Mouse (Mus musculus) limb, embryonic 14.5 days (tissue): ENCODE results near the gene Ubl3. TPM values are rescaled to one million over a fixed set of nuclear protein-coding genes. Genes with fewer than 3 reads are reported as not detected.
A peak's percentile ranks its signal among the peaks of the same experiment; 100 is the strongest.

Experiments
- ATAC-seq: fragments of 200-750 bp; cut with Nextera tagmentation; 2 replicates; pipeline ENCODE4 v1.8.0; 2017; ENCODE audit warnings: low read depth, moderate number of reproducible peaks, moderate TSS enrichment; ENCODE audit not compliant: low FRiP score
- DNase-seq: peaks from one replicate; pipeline ENCODE4 v3.0.0-alpha.2; 2015; ENCODE audit warnings: low spot score
- H3K27ac ChIP-seq: fragments of 300-500 bp; sonication (generic); replicated peaks from 2 replicates; pipeline ENCODE4 v1.5.1; 2014; ENCODE audit warnings: low read depth, mild to moderate bottlenecking, low read length, moderate library complexity, mixed read lengths
- H3K27me3 ChIP-seq: fragments of 300-500 bp; sonication (generic); 2 replicates; pipeline ENCODE4 v1.6.1; 2014; ENCODE audit warnings: low read length, mixed read lengths; ENCODE audit not compliant: control insufficient read depth, insufficient read depth
- H3K36me3 ChIP-seq: fragments of 300-500 bp; sonication (generic); 2 replicates; pipeline ENCODE4 v1.6.1; 2014; ENCODE audit warnings: mild to moderate bottlenecking, low read length, moderate library complexity, mixed read lengths; ENCODE audit not compliant: control insufficient read depth, insufficient read depth
- H3K4me1 ChIP-seq: fragments of 300-500 bp; sonication (generic); 2 replicates; pipeline ENCODE4 v1.6.1; 2014; ENCODE audit warnings: antibody characterized with exemption, low read length, mixed read lengths; ENCODE audit not compliant: control insufficient read depth, insufficient read depth
- H3K4me2 ChIP-seq: fragments of 300-500 bp; sonication (generic); replicated peaks from 2 replicates; pipeline ENCODE4 v1.6.1; 2014; ENCODE audit warnings: low read depth, mild to moderate bottlenecking, low read length, moderate library complexity; ENCODE audit not compliant: severe bottlenecking
- H3K4me3 ChIP-seq: fragments of 300-500 bp; sonication (generic); replicated peaks from 2 replicates; pipeline ENCODE4 v1.5.1; 2014; ENCODE audit warnings: low read length
- H3K9ac ChIP-seq: fragments of 300-500 bp; sonication (generic); 2 replicates; pipeline ENCODE4 v1.6.1; 2014; ENCODE audit warnings: mild to moderate bottlenecking, low read depth, low read length, moderate library complexity; ENCODE audit not compliant: severe bottlenecking
- H3K9me3 ChIP-seq: fragments of 300-500 bp; sonication (generic); 2 replicates; pipeline ENCODE4 v1.6.1; 2016; ENCODE audit warnings: low read length; ENCODE audit not compliant: control insufficient read depth
- POLR2A ChIP-seq: fragments of 200-500 bp; IDR thresholded peaks from 2 replicates; pipeline ENCODE4 v1.8.0; 2012; ENCODE audit warnings: inconsistent platforms, mild to moderate bottlenecking, moderate library complexity, borderline replicate concordance; ENCODE audit not compliant: insufficient read depth, insufficient read length; ENCODE audit errors: extremely low read depth
- WGBS: fragments of 180-500 bp; shearing (Covaris S2); extraction: QIAGEN DNeasy Blood & Tissue Kit; methylation state at CpG from one replicate; pipeline ENCODE4 v1.1.7; 2014; 5-methylcytosine and 5-hydroxymethylcytosine counted together
- polyA plus RNA-seq, 2 experiments: library from polyadenylated mRNA; depleted of rRNA in 1 of 2; stranded (reverse) in 1 of 2; unstranded in 1 of 2; fragments of >200 nt; fragmentation: Nextera tagmentation in 1 of 2; extraction: Ambion mirVana in 1 of 2; gene quantifications; 2 replicates each; pipeline versions ENCODE4 v1.2.1 to v1.2.3; 2012 to 2014

Gene Ubl3
- polyA plus RNA-seq, 2 experiments = 30.3 to 73.6 TPM

DNA sequence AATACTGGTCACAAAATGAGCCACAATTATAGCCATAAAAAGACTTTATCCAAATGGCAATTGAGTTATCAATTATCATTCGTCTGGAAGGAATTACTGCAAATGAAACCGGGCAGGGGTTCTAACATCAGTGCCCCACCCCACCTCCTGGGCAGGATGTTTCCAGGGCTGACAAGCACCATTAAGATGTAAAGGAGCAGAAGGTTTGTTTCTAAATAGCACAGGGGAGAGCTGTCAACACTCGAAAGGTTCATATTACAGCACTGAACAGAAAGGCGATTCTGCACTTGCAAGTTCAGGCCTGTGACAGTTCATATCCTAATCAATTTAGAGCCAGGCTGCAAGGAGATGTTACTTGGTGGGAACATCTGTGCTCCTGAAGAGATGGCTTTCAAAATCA lies 3.3 kb downstream of the Ubl3 start:
- H3K9ac ChIP-seq = no peak overlapping the region
- no peak overlapping the region for H3K4me3 ChIP-seq
- H3K36me3 ChIP-seq = no peaks in the 10 kb centered on the region
- DNase-seq = no peak
- H3K27me3 ChIP-seq = no peaks in the 10 kb centered on the region
- 16% methylated on average over 4 of the region's 4 CpGs for WGBS
- 0 out of 2 replicates have a peak overlapping the region, but pooled peaks have one; percentile 3 for H3K4me2 ChIP-seq
- H3K4me1 ChIP-seq = peaks cover 29% of the 10 kb centered on the region
- no peaks in the 10 kb centered on the region for H3K9me3 ChIP-seq
- H3K27ac ChIP-seq = no peak overlapping the region
- ATAC-seq = no peak
- TF ChIP-seq POLR2A = no peak

DNA sequence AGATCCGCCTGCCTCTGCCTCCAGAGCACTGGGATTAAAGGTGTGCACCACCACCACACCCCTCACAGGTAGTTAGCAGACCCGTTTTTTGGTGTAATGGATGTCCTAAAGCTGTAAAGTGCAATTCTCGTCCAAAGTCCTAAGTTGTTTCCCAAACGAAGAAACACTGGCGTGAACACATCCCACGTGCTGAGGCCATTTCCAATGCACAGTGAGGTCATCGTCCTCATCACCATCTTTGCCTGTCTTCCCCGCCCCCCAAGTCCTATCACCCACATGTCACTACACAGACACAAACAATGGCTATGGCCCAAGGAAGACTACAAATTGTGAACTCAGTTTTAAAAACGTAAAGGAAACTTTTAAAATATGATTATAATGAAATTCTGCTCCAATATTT lies 4.0 kb downstream of the Ubl3 start:
- Histone ChIP-seq H3K27me3 (no peaks in the 10 kb centered on the region), H3K9me3 (no peaks in the 10 kb centered on the region), H3K4me3 (no peak overlapping the region), H3K9ac (no peak overlapping the region), H3K4me2 (no peak overlapping the region), H3K27ac (no peak overlapping the region), H3K36me3 (no peaks in the 10 kb centered on the region), H3K4me1 (peaks cover 29% of the 10 kb centered on the region)
- TF ChIP-seq POLR2A = no peak
- ATAC-seq (no peak), DNase-seq (no peak)
- 71% methylated on average over 9 of the region's 9 CpGs for WGBS

GRCm38 (mm10) chr5:148547870-148548456 lies 4.6 kb downstream of the Ubl3 start:
- Histone ChIP-seq H3K27me3 (no peaks in the 10 kb centered on the region), H3K9ac (no peak overlapping the region), H3K9me3 (no peaks in the 10 kb centered on the region), H3K36me3 (no peaks in the 10 kb centered on the region), H3K4me1 (peaks cover 29% of the 10 kb centered on the region), H3K4me2 (no peak overlapping the region), H3K4me3 (no peak overlapping the region), H3K27ac (no peak overlapping the region)
- 37% methylated on average over 10 of the region's 10 CpGs for WGBS
- no peak for TF ChIP-seq POLR2A
- peak; percentile 65 for DNase-seq
- ATAC-seq = no peak

DNA sequence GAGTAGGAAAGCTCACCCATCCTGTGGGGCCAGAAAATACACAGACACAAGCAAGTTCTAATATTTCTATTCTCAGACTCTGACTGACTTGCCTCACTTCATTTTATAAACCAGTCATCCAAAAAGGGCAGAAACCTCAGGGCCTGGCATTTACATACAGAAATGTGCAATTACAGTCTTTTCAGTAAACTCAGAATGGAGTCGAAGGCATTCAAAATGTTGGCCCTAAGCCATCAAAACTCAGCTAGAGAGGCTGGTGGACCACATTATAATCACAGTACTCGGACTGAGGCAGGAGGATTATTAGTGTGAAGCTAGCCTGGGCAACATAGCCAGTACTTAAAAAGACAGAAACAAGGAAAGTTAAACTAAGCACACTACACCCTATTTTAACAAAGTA lies 5.6 kb downstream of the Ubl3 start:
- Histone ChIP-seq H3K36me3 (no peaks in the 10 kb centered on the region), H3K9me3 (no peaks in the 10 kb centered on the region), H3K4me1 (peaks cover 29% of the 10 kb centered on the region), H3K4me3 (no peak overlapping the region), H3K4me2 (no peak overlapping the region), H3K27ac (no peak overlapping the region), H3K9ac (no peak overlapping the region), H3K27me3 (no peaks in the 10 kb centered on the region)
- 31% methylated on average over 2 of the region's 2 CpGs for WGBS
- ATAC-seq (no peak), DNase-seq (no peak)
- TF ChIP-seq POLR2A = no peak

DNA sequence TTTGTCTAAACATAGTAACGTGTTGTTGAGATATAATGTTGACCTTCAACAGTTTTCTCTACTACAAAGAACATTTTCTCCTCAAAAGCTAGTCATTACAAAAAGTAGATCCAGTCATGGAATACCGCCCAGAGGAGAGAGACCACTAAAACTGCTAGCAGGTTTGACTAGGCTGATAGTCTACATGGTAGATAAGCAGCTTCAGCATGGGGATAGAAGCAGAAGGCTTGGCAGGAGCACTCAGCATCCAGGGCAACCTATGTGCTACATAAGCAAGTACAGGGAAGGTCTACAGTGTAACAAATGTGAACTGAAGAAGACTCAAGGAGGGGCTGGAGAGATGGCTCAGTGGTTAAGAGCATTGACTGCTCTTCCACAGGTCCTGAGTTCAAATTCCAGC lies 7.9 kb downstream of the Ubl3 start:
- 89% methylated on average over 2 of the region's 2 CpGs for WGBS
- no peak for TF ChIP-seq POLR2A
- Histone ChIP-seq H3K9ac (no peak overlapping the region), H3K4me1 (peaks cover 22% of the 10 kb centered on the region), H3K27me3 (no peaks in the 10 kb centered on the region), H3K9me3 (no peaks in the 10 kb centered on the region), H3K4me3 (no peak overlapping the region), H3K27ac (no peak overlapping the region), H3K36me3 (no peaks in the 10 kb centered on the region), H3K4me2 (no peak overlapping the region)
- DNase-seq = no peak
- no peak for ATAC-seq
